Mouse (Mus musculus): ENCODE results near the gene Tmem88. TPM values are rescaled to one million over a fixed set of nuclear protein-coding genes. Genes with fewer than 3 reads are reported as not detected.
A peak's percentile ranks its signal among the peaks of the same experiment; 100 is the strongest.

Gene Tmem88
- total and polyA plus RNA-seq, 3 experiments = 10.8 to 86.3 (median 16.0) TPM

GRCm38 (mm10) chr11:69416509-69416908 is 18.5 kb upstream of the Tmem88 start:
- no peak for DNase-seq

- peak; percentile 74 for DNase-seq
Observed at GRCm38 (mm10) chr11:69415668-69416451, 17.8 kb upstream of the Tmem88 start.

- DNase-seq = peak; percentile 81
Observed at GRCm38 (mm10) chr11:69415327-69415667, 17.3 kb upstream of the Tmem88 start.

GRCm38 (mm10) chr11:69414421-69415326 is 16.6 kb upstream of the Tmem88 start:
- DNase-seq = no peak

GRCm38 (mm10) chr11:69413221-69414181 is 15.5 kb upstream of the Tmem88 start, which contains the start of gene Kdm6b:
TSS of gene Kdm6b (minus strand) at chr11:69413675.
- no peak for DNase-seq

- DNase-seq = no peak
Observed at GRCm38 (mm10) chr11:69412548-69412947, 14.5 kb upstream of the Tmem88 start.

- DNase-seq = peak; percentile 94
Observed at GRCm38 (mm10) chr11:69411538-69412203, 13.6 kb upstream of the Tmem88 start.

- DNase-seq = peak; percentile 96
Observed at GRCm38 (mm10) chr11:69411073-69411535, 13.1 kb upstream of the Tmem88 start.

GRCm38 (mm10) chr11:69410310-69411072 is 12.5 kb upstream of the Tmem88 start:
- peak; percentile 88 for DNase-seq

GRCm38 (mm10) chr11:69410045-69410309 is 11.9 kb upstream of the Tmem88 start:
- DNase-seq = no peak

GRCm38 (mm10) chr11:69409378-69410044 is 11.5 kb upstream of the Tmem88 start:
- peak; percentile 92 for DNase-seq

- peak; percentile 92 for DNase-seq
Observed at GRCm38 (mm10) chr11:69408541-69409377, 10.7 kb upstream of the Tmem88 start.

GRCm38 (mm10) chr11:69407724-69408004 is 9.6 kb upstream of the Tmem88 start:
- no peak for DNase-seq

GRCm38 (mm10) chr11:69406867-69407723 is 9.1 kb upstream of the Tmem88 start:
- no peak for DNase-seq

- no peak for DNase-seq
Observed at GRCm38 (mm10) chr11:69406282-69406681, 8.2 kb upstream of the Tmem88 start.

- no peak for DNase-seq
Observed at GRCm38 (mm10) chr11:69405397-69406200, 7.6 kb upstream of the Tmem88 start.
